Mouse (Mus musculus) erythroblast, embryonic 14.5 days (primary cell): ENCODE results near the gene Slc25a22.

ENCODE experiments used
- GATA1 ChIP-seq: IDR thresholded peaks from 2 replicates; pipeline ENCODE4 v1.6.1; 2012; ENCODE audit warnings: low read length, inconsistent platforms, mixed read lengths
- TAL1 ChIP-seq: IDR thresholded peaks from 3 replicates; pipeline ENCODE4 v1.6.1; 2012; ENCODE audit warnings: low read length, inconsistent platforms, mixed read lengths

- TF ChIP-seq TAL1 (no peak), GATA1 (no peak)
These were observed 29.0 kb upstream of the Slc25a22 start for GRCm38 (mm10) chr7:141466607-141467148.
